ENCODE assay signal across 8 mouse cellular contexts in the genomic region with DNA sequence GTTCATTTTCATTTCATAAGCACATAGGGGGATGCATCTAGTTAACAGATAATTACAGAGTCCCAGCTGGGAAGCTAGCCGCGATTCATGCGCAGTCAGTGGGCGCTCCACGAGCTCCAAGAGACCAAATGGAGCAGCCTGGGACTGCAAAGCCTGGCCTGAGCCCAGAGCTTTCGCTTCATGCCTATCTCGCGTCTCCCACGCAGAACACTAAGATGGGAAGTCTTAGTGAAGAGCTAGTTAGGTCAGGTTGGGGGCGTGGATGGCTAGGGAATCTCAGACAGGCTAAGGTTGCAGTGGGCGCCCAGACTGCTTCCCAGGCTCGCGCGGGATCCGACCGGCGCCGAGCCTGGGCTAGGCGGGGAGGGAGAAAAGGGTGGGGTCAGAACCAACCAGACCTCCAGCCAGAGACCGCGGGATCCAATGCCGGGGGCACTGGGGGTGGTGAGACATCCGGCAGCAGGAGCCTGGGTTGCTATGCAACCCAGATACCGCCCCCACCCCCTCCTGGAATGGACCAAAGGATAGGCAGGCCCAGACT. TPM values are rescaled to one million over a fixed set of nuclear protein-coding genes. Genes with fewer than 3 reads are reported as not detected.
DNase-seq lines count a peak whose midpoint lies in the region; ATAC-seq lines count a peak whose summit lies in the region.

No protein-coding gene starts in this region.

- H3K27me3 ChIP-seq in intestine, embryonic 15.5 days (replicated peaks) = peaks cover 4% of the 10 kb centered on the region; the same call in 1 of the 2 replicates
- peaks cover 57% of the 10 kb centered on the region for H3K27me3 ChIP-seq in limb, embryonic 12.5 days
- H3K27me3 ChIP-seq in midbrain, embryonic 13.5 days = no peaks in the 10 kb centered on the region; the same call in 1 of the 2 replicates

- no peaks in the 10 kb centered on the region for H3K36me3 ChIP-seq in intestine, embryonic 15.5 days
- H3K36me3 ChIP-seq in limb, embryonic 12.5 days = no peaks in the 10 kb centered on the region
- peaks cover 8% of the 10 kb centered on the region for H3K36me3 ChIP-seq in midbrain, embryonic 13.5 days

- peak overlapping the region; percentile 56 for H3K4me3 ChIP-seq in intestine, embryonic 15.5 days (replicated peaks)
- H3K4me3 ChIP-seq in limb, embryonic 12.5 days (replicated peaks) = peak overlapping the region; percentile 51
- H3K4me3 ChIP-seq in midbrain, embryonic 13.5 days (replicated peaks) = peak overlapping the region; percentile 74

- peak; percentile 25 to 26 for DNase-seq in cerebellum, postnatal 25 days
- no peak for DNase-seq in cerebellum, adult 8-10 months
- peak; percentile 43 for DNase-seq in gastrocnemius, postnatal 10 days
- peak; percentile 55 for DNase-seq in testis, postnatal 10 days (ENCODE audit: low spot score)

- 0 out of 2 replicates have a peak, but pooled peaks have one; percentile 10 for ATAC-seq in common myeloid progenitor, adult 5-6 weeks (replicated peaks; ENCODE audit: low read depth, poor library complexity, severe bottlenecking)
- ATAC-seq in intestine, embryonic 15.5 days = peak; percentile 50
- ATAC-seq in limb, embryonic 12.5 days (ENCODE audit: insufficient number of reproducible peaks, insufficient read depth, low FRiP score, low TSS enrichment, low read depth) = peak; percentile 24; the same call in 1 of the 2 replicates
- peak; percentile 55 for ATAC-seq in midbrain, embryonic 13.5 days

- H3K4me1 ChIP-seq in intestine, embryonic 15.5 days (replicated peaks) = peaks cover 17% of the 10 kb centered on the region
- H3K4me1 ChIP-seq in limb, embryonic 12.5 days (replicated peaks) = peaks cover 40% of the 10 kb centered on the region
- H3K4me1 ChIP-seq in midbrain, embryonic 13.5 days (replicated peaks) = peaks cover 68% of the 10 kb centered on the region

- peak overlapping the region; percentile 27 for H3K9ac ChIP-seq in intestine, embryonic 15.5 days
- peak overlapping the region; percentile 42 for H3K9ac ChIP-seq in limb, embryonic 12.5 days (replicated peaks)
- H3K9ac ChIP-seq in midbrain, embryonic 13.5 days (replicated peaks) = peak overlapping the region; percentile 66

- peak overlapping the region; percentile 92 for H3K4me2 ChIP-seq in intestine, embryonic 15.5 days (replicated peaks)
- H3K4me2 ChIP-seq in limb, embryonic 12.5 days = peak overlapping the region; percentile 84
- peak overlapping the region; percentile 87 for H3K4me2 ChIP-seq in midbrain, embryonic 13.5 days (replicated peaks)

- 2% methylated on average over 24 of the region's 24 CpGs for WGBS in intestine, embryonic 15.5 days
- 1% methylated on average over 19 of the region's 24 CpGs for WGBS in limb, embryonic 12.5 days
- under 1% methylated on average over 24 of the region's 24 CpGs for WGBS in midbrain, embryonic 13.5 days

- no peaks in the 10 kb centered on the region for H3K9me3 ChIP-seq in intestine, embryonic 15.5 days
- H3K9me3 ChIP-seq in limb, embryonic 12.5 days = no peaks in the 10 kb centered on the region
- no peaks in the 10 kb centered on the region for H3K9me3 ChIP-seq in midbrain, embryonic 13.5 days

- no peak overlapping the region for H3K27ac ChIP-seq in intestine, embryonic 15.5 days
- no peak overlapping the region for H3K27ac ChIP-seq in limb, embryonic 12.5 days
- peak overlapping the region; percentile 73 for H3K27ac ChIP-seq in midbrain, embryonic 13.5 days

RNA-seq across cellular contexts. Expression of a gene that starts 0.9 kb away (rescaled TPM):
- 77.8 and 110 TPM in 2 replicates for total RNA-seq in common myeloid progenitor, adult 5-6 weeks (2017)
- total RNA-seq in gastrocnemius, postnatal 10 days (2021) = 10 to 100 TPM; 17.9 to 23.7 TPM
- polyA plus RNA-seq in intestine, embryonic 15.5 days (2015; fragmentation: Nextera tagmentation; extraction: Ambion mirVana) = 2.8 and 3.1 TPM in 2 replicates
- polyA plus RNA-seq in limb, embryonic 12.5 days (2016; fragmentation: Nextera tagmentation; extraction: Ambion mirVana) = 1.6 and 1.9 TPM in 2 replicates
- polyA plus RNA-seq in midbrain, embryonic 13.5 days (2015; fragmentation: Nextera tagmentation; extraction: Ambion mirVana) = 13.6 and 15.4 TPM in 2 replicates
